Mouse (Mus musculus): Measurements from ENCODE around the gene Upp2.

Gene Upp2

GRCm38 (mm10) chr2:58614851-58615250, 47.8 kb downstream of the Upp2 start:
- DNase-seq (ENCODE audit: low read depth, low spot score) = no peak

- DNase-seq (ENCODE audit: low read depth, low spot score) = no peak
Observed at GRCm38 (mm10) chr2:58615766-58616165, 48.7 kb downstream of the Upp2 start.

GRCm38 (mm10) chr2:58625186-58625585, 58.1 kb downstream of the Upp2 start:
- no peak for DNase-seq (ENCODE audit: low read depth, low spot score)

- DNase-seq (ENCODE audit: low read depth, low spot score) = no peak
Observed at GRCm38 (mm10) chr2:58625681-58626080, 58.6 kb downstream of the Upp2 start.

GRCm38 (mm10) chr2:58626136-58626769, 59.2 kb downstream of the Upp2 start:
- DNase-seq (ENCODE audit: low read depth, low spot score) = no peak

- DNase-seq (ENCODE audit: low read depth, low spot score) = no peak
Observed at GRCm38 (mm10) chr2:58627981-58628380, 60.9 kb downstream of the Upp2 start.

GRCm38 (mm10) chr2:58628993-58629392, 61.9 kb downstream of the Upp2 start:
- DNase-seq (ENCODE audit: low read depth, low spot score) = no peak

- no peak for DNase-seq (ENCODE audit: low read depth, low spot score)
Observed at GRCm38 (mm10) chr2:58629440-58629839, 62.3 kb downstream of the Upp2 start.

- DNase-seq (ENCODE audit: low read depth, low spot score) = no peak
Observed at GRCm38 (mm10) chr2:58633791-58634190, 66.7 kb downstream of the Upp2 start.

GRCm38 (mm10) chr2:58641761-58642555, 74.9 kb downstream of the Upp2 start:
- DNase-seq (ENCODE audit: low read depth, low spot score) = no peak

- DNase-seq (ENCODE audit: low read depth, low spot score) = no peak
Observed at GRCm38 (mm10) chr2:58645667-58646066, 78.6 kb downstream of the Upp2 start.

- DNase-seq (ENCODE audit: low read depth, low spot score) = no peak
Observed at GRCm38 (mm10) chr2:58655169-58655568, 88.1 kb downstream of the Upp2 start.

- no peak for DNase-seq (ENCODE audit: low read depth, low spot score)
Observed at GRCm38 (mm10) chr2:58656959-58657358, 89.9 kb downstream of the Upp2 start.

- no peak for DNase-seq (ENCODE audit: low read depth, low spot score)
Observed at GRCm38 (mm10) chr2:58657855-58658254, 90.8 kb downstream of the Upp2 start.

- no peak for DNase-seq (ENCODE audit: low read depth, low spot score)
Observed at GRCm38 (mm10) chr2:58660591-58660990, 93.5 kb downstream of the Upp2 start.

- DNase-seq (ENCODE audit: low read depth, low spot score) = no peak
Observed at GRCm38 (mm10) chr2:58661116-58661515, 94.0 kb downstream of the Upp2 start.

- no peak for DNase-seq (ENCODE audit: low read depth, low spot score)
Observed at GRCm38 (mm10) chr2:58662661-58663060, 95.6 kb downstream of the Upp2 start.

- no peak for DNase-seq (ENCODE audit: low read depth, low spot score)
Observed at GRCm38 (mm10) chr2:58663404-58664120, 96.5 kb downstream of the Upp2 start.

- no peak for DNase-seq (ENCODE audit: low read depth, low spot score)
Observed at GRCm38 (mm10) chr2:58665081-58665814, 98.2 kb downstream of the Upp2 start.

GRCm38 (mm10) chr2:58667298-58667697, 100.2 kb downstream of the Upp2 start:
- DNase-seq (ENCODE audit: low read depth, low spot score) = no peak

- DNase-seq (ENCODE audit: low read depth, low spot score) = no peak
Observed at GRCm38 (mm10) chr2:58667991-58668390, 100.9 kb downstream of the Upp2 start.

GRCm38 (mm10) chr2:58669114-58669513, 102.0 kb downstream of the Upp2 start:
- no peak for DNase-seq (ENCODE audit: low read depth, low spot score)

All from brain, embryonic 18.5 days (tissue).